Mouse (Mus musculus): Measurements from ENCODE around the gene Vwa8. TPM values are rescaled to one million over a fixed set of nuclear protein-coding genes. Genes with fewer than 3 reads are reported as not detected.
A peak's percentile ranks its signal among the peaks of the same experiment; 100 is the strongest.

The Vwa8 gene
- polyA plus RNA-seq, 1 experiment from 2014 or later: 11.7 TPM

DNA sequence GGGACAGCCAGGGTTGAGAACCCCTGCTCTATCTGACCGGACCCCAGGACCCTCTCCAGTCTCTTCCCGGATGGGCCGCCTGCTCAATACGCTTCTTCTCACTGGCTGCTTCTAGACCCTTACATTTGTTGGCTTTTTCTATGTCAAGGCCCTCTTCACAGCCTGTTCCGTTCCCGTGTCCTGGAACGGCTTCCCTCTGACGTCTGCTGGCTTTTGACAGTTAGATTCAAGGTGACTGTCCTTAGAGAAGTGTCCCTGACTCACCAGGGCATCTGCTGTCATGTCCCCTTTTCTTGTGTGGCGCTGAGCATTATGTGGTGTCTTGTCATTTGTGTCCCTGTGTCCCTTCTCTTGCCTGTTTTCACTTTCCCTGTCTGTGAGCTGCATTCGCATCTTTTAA lies 121.8 kb downstream of the Vwa8 start:
- Histone ChIP-seq H3K4me1 (replicated peaks; ENCODE audit: control insufficient read depth, insufficient read depth) (no peaks in the 10 kb centered on the region), H3K36me3 (ENCODE audit: control insufficient read depth, insufficient read depth, low read length) (no peaks in the 10 kb centered on the region), H3K9me3 (ENCODE audit: control insufficient read depth, low read length) (no peaks in the 10 kb centered on the region), H3K4me2 (replicated peaks; ENCODE audit: low read depth) (no peak overlapping the region), H3K27ac (replicated peaks) (no peak overlapping the region), H3K27me3 (ENCODE audit: control insufficient read depth, insufficient read depth, low read length) (no peaks in the 10 kb centered on the region), H3K4me3 (ENCODE audit: low read depth, low read length) (no peak overlapping the region), H3K9ac (ENCODE audit: low read length) (no peak overlapping the region)
- no peak for ATAC-seq (ENCODE audit: low FRiP score, low TSS enrichment)
- no peak for TF ChIP-seq CTCF (IDR thresholded peaks at IDR 0.05; ENCODE audit: low read depth)
- no peak for TF ChIP-seq EP300 (optimal IDR thresholded peaks at IDR 0.05)
- DNase-seq (ENCODE audit: low spot score): no peak
- 96% methylated on average over 10 of the region's 10 CpGs for WGBS

DNA sequence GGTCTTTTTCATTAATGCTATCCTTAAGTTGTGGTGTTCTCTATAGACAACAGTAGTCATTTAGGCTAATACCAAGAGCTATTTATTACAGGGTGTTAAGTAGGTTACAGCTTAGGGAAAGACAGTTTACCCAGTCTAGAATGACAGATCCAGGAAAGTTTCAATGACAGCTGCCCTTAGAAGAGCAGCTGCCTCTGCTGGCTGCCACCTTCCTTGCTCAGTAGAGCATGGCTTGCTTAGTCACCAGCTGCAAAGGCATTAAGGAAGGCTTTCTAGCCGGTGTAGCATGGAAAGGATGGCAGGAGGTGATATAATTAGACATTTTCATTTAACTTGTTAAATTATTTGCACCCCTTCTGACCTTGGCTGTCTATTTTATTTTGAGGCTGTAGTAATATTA lies 123.6 kb downstream of the Vwa8 start:
- Histone ChIP-seq H3K27me3 (ENCODE audit: control insufficient read depth, insufficient read depth, low read length) (no peaks in the 10 kb centered on the region), H3K9ac (ENCODE audit: low read length) (no peak overlapping the region), H3K9me3 (ENCODE audit: control insufficient read depth, low read length) (no peaks in the 10 kb centered on the region), H3K4me1 (replicated peaks; ENCODE audit: control insufficient read depth, insufficient read depth) (no peaks in the 10 kb centered on the region), H3K4me3 (ENCODE audit: low read depth, low read length) (no peak overlapping the region), H3K4me2 (replicated peaks; ENCODE audit: low read depth) (no peak overlapping the region), H3K36me3 (ENCODE audit: control insufficient read depth, insufficient read depth, low read length) (no peaks in the 10 kb centered on the region), H3K27ac (replicated peaks) (no peak overlapping the region)
- WGBS: 67% methylated on average over 1 of the region's 1 CpGs
- DNase-seq (ENCODE audit: low spot score): no peak
- ATAC-seq (ENCODE audit: low FRiP score, low TSS enrichment): no peak
- TF ChIP-seq CTCF (IDR thresholded peaks at IDR 0.05; ENCODE audit: low read depth) (no peak), EP300 (optimal IDR thresholded peaks at IDR 0.05) (no peak)

DNA sequence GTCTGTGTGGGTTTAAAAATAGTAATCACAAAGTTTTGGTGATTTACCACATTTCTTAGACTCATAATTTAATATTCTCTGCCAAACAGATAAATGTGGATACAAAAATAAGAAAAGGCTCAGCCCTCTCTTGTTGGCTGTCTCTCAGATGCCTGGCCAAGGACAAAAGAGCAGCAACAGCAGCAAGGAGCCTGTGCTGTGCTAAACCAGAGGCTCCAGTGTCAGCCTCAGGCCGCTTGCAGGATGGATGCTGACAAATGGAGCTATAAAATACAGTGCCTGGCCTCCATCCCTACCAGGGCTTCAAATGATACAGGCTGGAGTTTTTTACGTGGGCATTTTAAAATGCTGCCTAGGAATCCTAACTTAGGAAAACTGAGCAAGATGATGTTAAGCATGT lies 134.3 kb downstream of the Vwa8 start:
- ATAC-seq (ENCODE audit: low FRiP score, low TSS enrichment) (no peak), DNase-seq (ENCODE audit: low spot score) (no peak)
- H3K9ac ChIP-seq (ENCODE audit: low read length): no peak overlapping the region
- H3K4me3 ChIP-seq (ENCODE audit: low read depth, low read length): no peak overlapping the region
- H3K36me3 ChIP-seq (ENCODE audit: control insufficient read depth, insufficient read depth, low read length): no peaks in the 10 kb centered on the region; the same call in 1 of the 2 replicates
- TF ChIP-seq CTCF (IDR thresholded peaks at IDR 0.05; ENCODE audit: low read depth) (no peak), EP300 (optimal IDR thresholded peaks at IDR 0.05) (no peak)
- H3K9me3 ChIP-seq (ENCODE audit: control insufficient read depth, low read length): no peaks in the 10 kb centered on the region
- H3K4me1 ChIP-seq (replicated peaks; ENCODE audit: control insufficient read depth, insufficient read depth): no peaks in the 10 kb centered on the region
- WGBS: 52% methylated on average over 2 of the region's 2 CpGs
- no peaks in the 10 kb centered on the region for H3K27me3 ChIP-seq (ENCODE audit: control insufficient read depth, insufficient read depth, low read length)
- H3K27ac ChIP-seq (replicated peaks): no peak overlapping the region
- H3K4me2 ChIP-seq (replicated peaks; ENCODE audit: low read depth): no peak overlapping the region

DNA sequence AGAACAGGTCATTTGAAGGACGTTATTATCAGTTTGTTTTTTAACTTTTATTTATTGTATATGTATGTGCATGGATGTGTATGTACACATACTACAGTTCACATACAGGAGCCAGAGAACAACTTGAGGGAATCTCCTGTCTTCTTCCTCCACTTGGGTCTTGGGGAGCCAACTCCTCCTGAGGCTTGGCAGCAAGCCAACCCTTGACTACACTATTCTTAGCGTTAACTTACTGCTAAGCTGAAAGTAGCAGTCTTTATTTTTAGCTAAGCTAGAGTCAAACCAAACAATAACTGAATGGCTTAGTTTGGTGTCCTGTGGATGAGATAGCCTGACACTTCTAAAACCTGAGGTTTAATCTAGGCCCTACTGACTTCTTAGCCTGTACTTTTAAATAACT lies 135.4 kb downstream of the Vwa8 start:
- TF ChIP-seq EP300 (optimal IDR thresholded peaks at IDR 0.05): no peak
- TF ChIP-seq CTCF (IDR thresholded peaks at IDR 0.05; ENCODE audit: low read depth): no peak
- Histone ChIP-seq H3K4me3 (ENCODE audit: low read depth, low read length) (no peak overlapping the region), H3K9me3 (ENCODE audit: control insufficient read depth, low read length) (no peaks in the 10 kb centered on the region), H3K9ac (ENCODE audit: low read length) (no peak overlapping the region), H3K27me3 (ENCODE audit: control insufficient read depth, insufficient read depth, low read length) (no peaks in the 10 kb centered on the region), H3K4me1 (replicated peaks; ENCODE audit: control insufficient read depth, insufficient read depth) (no peaks in the 10 kb centered on the region), H3K36me3 (ENCODE audit: control insufficient read depth, insufficient read depth, low read length) (no peaks in the 10 kb centered on the region), H3K27ac (replicated peaks) (no peak overlapping the region), H3K4me2 (replicated peaks; ENCODE audit: low read depth) (no peak overlapping the region)
- ATAC-seq (ENCODE audit: low FRiP score, low TSS enrichment) (no peak), DNase-seq (ENCODE audit: low spot score) (peak; percentile 21)
- WGBS: 38% methylated on average over 2 of the region's 2 CpGs

DNA sequence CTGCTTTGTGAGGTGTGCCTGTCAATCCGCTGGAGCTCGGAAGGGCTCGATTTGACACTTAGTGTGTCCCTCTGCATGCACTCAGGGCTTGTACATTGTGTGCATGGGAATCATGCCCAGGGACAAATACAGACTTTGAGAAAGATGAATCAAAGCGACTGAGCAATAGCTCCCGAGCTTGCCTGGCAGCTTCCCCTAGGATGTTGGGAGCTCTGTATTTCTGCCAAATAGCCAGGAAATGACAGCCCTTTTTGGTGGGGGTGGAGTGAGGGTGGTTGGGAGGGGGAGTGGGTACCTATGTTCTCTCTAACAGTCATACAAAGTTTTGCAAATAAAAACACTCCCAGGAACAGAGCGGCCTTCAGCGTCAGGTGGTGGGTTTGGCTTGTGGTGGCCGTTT lies 138.7 kb downstream of the Vwa8 start:
- no peak for TF ChIP-seq CTCF (IDR thresholded peaks at IDR 0.05; ENCODE audit: low read depth)
- no peak for TF ChIP-seq EP300 (optimal IDR thresholded peaks at IDR 0.05)
- Histone ChIP-seq H3K4me1 (replicated peaks; ENCODE audit: control insufficient read depth, insufficient read depth) (no peaks in the 10 kb centered on the region), H3K27me3 (ENCODE audit: control insufficient read depth, insufficient read depth, low read length) (no peaks in the 10 kb centered on the region), H3K9ac (ENCODE audit: low read length) (no peak overlapping the region), H3K4me3 (ENCODE audit: low read depth, low read length) (no peak overlapping the region), H3K9me3 (ENCODE audit: control insufficient read depth, low read length) (no peaks in the 10 kb centered on the region), H3K27ac (replicated peaks) (no peak overlapping the region), H3K36me3 (ENCODE audit: control insufficient read depth, insufficient read depth, low read length) (no peaks in the 10 kb centered on the region), H3K4me2 (replicated peaks; ENCODE audit: low read depth) (no peak overlapping the region)
- WGBS: 72% methylated on average over 8 of the region's 8 CpGs
- DNase-seq (ENCODE audit: low spot score) (no peak), ATAC-seq (ENCODE audit: low FRiP score, low TSS enrichment) (no peak)

DNA sequence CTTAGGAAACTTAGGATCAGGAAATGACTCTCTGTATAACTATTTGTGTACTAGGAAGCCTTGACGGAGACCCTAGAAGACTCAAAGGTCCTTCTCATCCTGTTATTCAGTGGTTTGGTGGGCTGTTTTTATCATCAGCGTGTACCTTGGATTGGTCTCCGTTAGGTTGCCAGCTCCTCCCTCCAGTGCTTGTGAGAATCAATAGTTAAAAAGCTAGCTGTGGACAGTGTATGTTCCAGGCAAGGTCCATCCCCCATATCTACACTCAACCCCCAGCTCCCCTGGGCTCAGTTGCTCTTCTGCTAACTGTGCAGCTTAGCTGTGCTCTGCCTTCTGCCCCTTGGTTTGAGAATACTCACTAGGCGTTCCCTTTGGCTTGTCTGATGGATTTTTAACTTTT lies 143.6 kb downstream of the Vwa8 start:
- no peak for TF ChIP-seq CTCF (IDR thresholded peaks at IDR 0.05; ENCODE audit: low read depth)
- no peak for TF ChIP-seq EP300 (optimal IDR thresholded peaks at IDR 0.05)
- Histone ChIP-seq H3K4me1 (replicated peaks; ENCODE audit: control insufficient read depth, insufficient read depth) (no peaks in the 10 kb centered on the region), H3K27me3 (ENCODE audit: control insufficient read depth, insufficient read depth, low read length) (no peaks in the 10 kb centered on the region), H3K4me3 (ENCODE audit: low read depth, low read length) (no peak overlapping the region), H3K4me2 (replicated peaks; ENCODE audit: low read depth) (no peak overlapping the region), H3K27ac (replicated peaks) (no peak overlapping the region), H3K9ac (ENCODE audit: low read length) (no peak overlapping the region), H3K9me3 (ENCODE audit: control insufficient read depth, low read length) (no peaks in the 10 kb centered on the region), H3K36me3 (ENCODE audit: control insufficient read depth, insufficient read depth, low read length) (0 out of 2 replicates have a peak, but pooled peaks cover 4% of the 10 kb centered on the region)
- ATAC-seq (ENCODE audit: low FRiP score, low TSS enrichment): no peak
- DNase-seq (ENCODE audit: low spot score): no peak
- 84% methylated on average over 4 of the region's 4 CpGs for WGBS

Data from stomach, postnatal 0 days (tissue).